ENCODE assay signal across 12 mouse cellular contexts in genomic region chrX:101740335-101741063, GRCm38 (mm10). TPM values are rescaled to one million over a fixed set of nuclear protein-coding genes. Genes with fewer than 3 reads are reported as not detected.
DNase-seq lines count a peak whose midpoint lies in the region; ATAC-seq and TF ChIP-seq lines count a peak whose summit lies in the region.
"Had no signal": no experiment of that assay in that cellular context is flagged by ENCODE, and none has a peak within 500 bp of the region (broad histone marks: within the 10 kb centered on the region; RNA-seq: fewer than 3 reads in every experiment).

No protein-coding gene starts in this region.

- H3K4me2 ChIP-seq in forebrain, embryonic 12.5 days: no peak overlapping the region
- H3K4me2 ChIP-seq in intestine, postnatal 0 days (replicated peaks; ENCODE audit: low read depth): no peak overlapping the region
- H3K4me2 ChIP-seq: liver, embryonic 15.5 days had no signal

- DNase-seq in brain, embryonic 18.5 days (ENCODE audit: low read depth, low spot score): peak; percentile 57
- DNase-seq in layer of hippocampus, adult 9-10 months (ENCODE audit: low spot score): peak; percentile 6
- DNase-seq in cerebellum, adult 9-10 months: no peak
- no peak for DNase-seq in kidney, postnatal 25 days
- DNase-seq: cerebellum, adult 11-12 months; heart, adult 18-20 months; kidney, postnatal 10 days; spleen, adult 18-20 months had no signal

- H3K4me1 ChIP-seq in forebrain, embryonic 12.5 days: peaks cover 4% of the 10 kb centered on the region
- H3K4me1 ChIP-seq in olfactory bulb, adult 2 months (ENCODE audit: control insufficient read depth, insufficient read depth, low read length): peaks cover 3% of the 10 kb centered on the region
- H3K4me1 ChIP-seq in intestine, postnatal 0 days (replicated peaks; ENCODE audit: control insufficient read depth, insufficient read depth, low read length): no peaks in the 10 kb centered on the region
- H3K4me1 ChIP-seq: liver, embryonic 15.5 days had no signal

- no peaks in the 10 kb centered on the region for H3K36me3 ChIP-seq in forebrain, embryonic 12.5 days (replicated peaks)
- no peaks in the 10 kb centered on the region for H3K36me3 ChIP-seq in intestine, postnatal 0 days (ENCODE audit: control insufficient read depth, insufficient read depth)
- H3K36me3 ChIP-seq: liver, embryonic 15.5 days had no signal

- no peaks in the 10 kb centered on the region for H3K9me3 ChIP-seq in forebrain, embryonic 12.5 days
- no peaks in the 10 kb centered on the region for H3K9me3 ChIP-seq in intestine, postnatal 0 days (ENCODE audit: control insufficient read depth)
- H3K9me3 ChIP-seq: liver, embryonic 15.5 days had no signal

- peaks cover 52% of the 10 kb centered on the region for H3K27me3 ChIP-seq in forebrain, embryonic 12.5 days
- 0 out of 2 replicates have a peak, but pooled peaks cover 3% of the 10 kb centered on the region for H3K27me3 ChIP-seq in intestine, postnatal 0 days (replicated peaks; ENCODE audit: control insufficient read depth, insufficient read depth, low read length)
- H3K27me3 ChIP-seq: liver, embryonic 15.5 days had no signal

- H3K27ac ChIP-seq in forebrain, embryonic 12.5 days: peak overlapping the region; percentile 50; the same call in 1 of the 2 replicates
- peak overlapping the region; percentile 89 for H3K27ac ChIP-seq in olfactory bulb, adult 2 months (ENCODE audit: insufficient read depth, low read depth, low read length)
- H3K27ac ChIP-seq in intestine, postnatal 0 days (ENCODE audit: low read depth, low read length): no peak overlapping the region
- H3K27ac ChIP-seq: liver, embryonic 15.5 days had no signal

- no peak for TF ChIP-seq CTCF in olfactory bulb, adult 2 months (IDR thresholded peaks at IDR 0.05; ENCODE audit: insufficient read depth, low read depth, low read length)
- no peak for TF ChIP-seq CTCF in intestine, postnatal 0 days (IDR thresholded peaks at IDR 0.05; ENCODE audit: low read depth)

- no peak overlapping the region for H3K4me3 ChIP-seq in forebrain, embryonic 12.5 days (replicated peaks)
- no peak overlapping the region for H3K4me3 ChIP-seq in olfactory bulb, adult 2 months (ENCODE audit: insufficient read depth, low read depth, low read length)
- H3K4me3 ChIP-seq in intestine, postnatal 0 days (ENCODE audit: low read depth, low read length): no peak overlapping the region
- H3K4me3 ChIP-seq: liver, embryonic 15.5 days had no signal

- WGBS in forebrain, embryonic 12.5 days: 36% methylated on average over 6 of the region's 6 CpGs
- WGBS in olfactory bulb, adult 2 months: 32% methylated on average over 6 of the region's 6 CpGs
- 42% methylated on average over 6 of the region's 6 CpGs for WGBS in intestine, postnatal 0 days

- no peak overlapping the region for H3K9ac ChIP-seq in forebrain, embryonic 12.5 days
- no peak overlapping the region for H3K9ac ChIP-seq in intestine, postnatal 0 days (ENCODE audit: low read depth, low read length)
- H3K9ac ChIP-seq: liver, embryonic 15.5 days had no signal

- TF ChIP-seq POLR2A in olfactory bulb, adult 2 months (IDR thresholded peaks at IDR 0.05; ENCODE audit: insufficient read depth, low read depth, low read length): no peak

- ATAC-seq in forebrain, embryonic 12.5 days (ENCODE audit: low FRiP score): peak; percentile 77; the same call in 1 of the 2 replicates
- no peak for ATAC-seq in intestine, postnatal 0 days

RNA-seq across cellular contexts. Expression of gene Cxcr3, which starts 6.4 kb away (rescaled TPM):
- polyA plus RNA-seq in forebrain, embryonic 12.5 days (2016; fragmentation: Nextera tagmentation; extraction: Ambion mirVana): 0.10 TPM in 1 of 2 replicates, not detected in the other
- not detected in 2 replicates for polyA plus RNA-seq in olfactory bulb, adult 2 months (2012; ENCODE audit: insufficient read depth, insufficient read length, low replicate concordance, missing spikeins)
- polyA plus RNA-seq in intestine, postnatal 0 days (2015; fragmentation: Nextera tagmentation; extraction: Ambion mirVana): 1.0 and 1.1 TPM in 2 replicates

RNA-seq across cellular contexts. Expression of gene Gm4779, which starts 53.7 kb away (rescaled TPM):
- polyA plus RNA-seq in forebrain, embryonic 12.5 days (2016; fragmentation: Nextera tagmentation; extraction: Ambion mirVana): not detected in 2 replicates
- polyA plus RNA-seq in olfactory bulb, adult 2 months (2012; ENCODE audit: insufficient read depth, insufficient read length, low replicate concordance, missing spikeins): not detected in 2 replicates
- polyA plus RNA-seq in intestine, postnatal 0 days (2015; fragmentation: Nextera tagmentation; extraction: Ambion mirVana): not detected in 2 replicates

RNA-seq across cellular contexts. Expression of gene 8030474K03Rik, which starts 54.0 kb away (rescaled TPM):
- polyA plus RNA-seq in forebrain, embryonic 12.5 days (2016; fragmentation: Nextera tagmentation; extraction: Ambion mirVana): 0.10 TPM in 1 of 2 replicates, not detected in the other
- polyA plus RNA-seq in olfactory bulb, adult 2 months (2012; ENCODE audit: insufficient read depth, insufficient read length, low replicate concordance, missing spikeins): not detected in 2 replicates
- not detected in 2 replicates for polyA plus RNA-seq in intestine, postnatal 0 days (2015; fragmentation: Nextera tagmentation; extraction: Ambion mirVana)

Comparison
In these comparisons a context has a peak if more than half of its experiments do, and no peak if none do; other contexts are left out.
1. DNase-seq: peak in brain, embryonic 18.5 days (single experiment) and layer of hippocampus, adult 9-10 months (single experiment); none in cerebellum, adult 9-10 months (single experiment) and kidney, postnatal 25 days (0 of 2).